30 mouse cellular contexts compared by ENCODE assay signal in genomic region chrX:134211151-134211642, GRCm38 (mm10). TPM values are rescaled to one million over a fixed set of nuclear protein-coding genes. Genes with fewer than 3 reads are reported as not detected.
DNase-seq lines count a peak whose midpoint lies in the region; ATAC-seq lines count a peak whose summit lies in the region.
"Had no signal": no experiment of that assay in that cellular context is flagged by ENCODE, and none has a peak within 500 bp of the region (broad histone marks: within the 10 kb centered on the region; RNA-seq: fewer than 3 reads in every experiment).

No protein-coding gene starts in this region.

- peak; percentile 100 for ATAC-seq in frontal cortex, adult (ENCODE audit: low TSS enrichment)
- ATAC-seq: activated CD4-positive, CD25-positive, alpha-beta regulatory T cell, adult 4 months; CD4-positive, CD25-positive, alpha-beta regulatory T cell, adult 4 months; hindbrain, postnatal 0 days; intestine, embryonic 15.5 days; liver, embryonic 12.5 days; liver, postnatal 0 days had no signal

- DNase-seq in frontal cortex, postnatal 14 days (ENCODE audit: low spot score in 2 of 2): no peak
- DNase-seq in layer of hippocampus, adult 9-11 months: peak; percentile 28
- no peak for DNase-seq in layer of hippocampus, postnatal 25 days (ENCODE audit: extremely low spot score in 1 of 2, low spot score in 1 of 2)
- peak; percentile 5 for DNase-seq in right cerebral cortex, postnatal 25 days
- DNase-seq in right cerebral cortex, postnatal 14 days: no peak
- DNase-seq in telencephalon, adult 2 months (ENCODE audit: low read depth, low spot score): peak; percentile 34
- DNase-seq in urinary bladder, postnatal 10 days (ENCODE audit: low spot score): no peak
- DNase-seq: adrenal gland, adult 2 months; adrenal gland, postnatal 36 days; cerebellum, adult 9-10 months; cerebellum, postnatal 36 days; gastrocnemius, postnatal 10 days; heart, postnatal 14 days; kidney, adult 2 months; kidney, postnatal 36 days; liver, postnatal 0 days; lung, postnatal 36 days; spleen, adult 18-20 months; thymus, adult 2 months; thymus, postnatal 36 days had no signal

RNA-seq across cellular contexts. Expression of gene Nox1, which starts 10.6 kb away (rescaled TPM):
- not detected for total RNA-seq in layer of hippocampus, postnatal 25 days (2021)
- total RNA-seq: granulocyte monocyte progenitor cell, adult 5-6 weeks; heart, postnatal 14 days; hindbrain, postnatal 0 days; layer of hippocampus, postnatal 10 days had no signal

RNA-seq across cellular contexts. Expression of gene Arl13a, which starts 23.9 kb away (rescaled TPM):
- not detected for total RNA-seq in layer of hippocampus, postnatal 25 days (2021)
- total RNA-seq: adrenal gland, adult 2 months; adrenal gland, postnatal 36 days; gastrocnemius, postnatal 10 days; granulocyte monocyte progenitor cell, adult 5-6 weeks; heart, postnatal 14 days; hindbrain, postnatal 0 days; layer of hippocampus, postnatal 10 days; left cerebral cortex, postnatal 25 days; megakaryocyte, adult 5-6 weeks had no signal

RNA-seq across cellular contexts. Expression of gene Xkrx, which starts 49.3 kb away (rescaled TPM):
- total RNA-seq in layer of hippocampus, postnatal 25 days (2021): under 1 TPM; 0.52 to 0.71 TPM
- total RNA-seq: granulocyte monocyte progenitor cell, adult 5-6 weeks had no signal

Comparison
In these comparisons a context has a peak if more than half of its experiments do, and no peak if none do; other contexts are left out.
1. DNase-seq: peak in layer of hippocampus, adult 9-11 months (single experiment), right cerebral cortex, postnatal 25 days (single experiment) and telencephalon, adult 2 months (single experiment); none in frontal cortex, postnatal 14 days (0 of 2), layer of hippocampus, postnatal 25 days (0 of 2), right cerebral cortex, postnatal 14 days (single experiment) and urinary bladder, postnatal 10 days (single experiment).